Mouse (Mus musculus): ENCODE results near the gene Trio. TPM values are rescaled to one million over a fixed set of nuclear protein-coding genes. Genes with fewer than 3 reads are reported as not detected.
"Not testable (repeated sequence)": the region's sequence is repeated elsewhere in the genome, so short reads cannot be mapped to it uniquely, and the experiment has no call there.

Gene Trio
- polyA plus RNA-seq, 1 experiment, result 12.0 TPM

GRCm38 (mm10) chr15:27864397-27864796 lies 161.3 kb downstream of the Trio start:
- no peak for DNase-seq (ENCODE audit: low read depth, low spot score)

GRCm38 (mm10) chr15:27862949-27863348 lies 162.7 kb downstream of the Trio start:
- WGBS, result 83% methylated on average over 11 of the region's 11 CpGs

More at GRCm38 (mm10) chr15:27864397-27864796, 161.3 kb downstream of the Trio start:
- 84% methylated on average over 6 of the region's 6 CpGs for WGBS

DNA sequence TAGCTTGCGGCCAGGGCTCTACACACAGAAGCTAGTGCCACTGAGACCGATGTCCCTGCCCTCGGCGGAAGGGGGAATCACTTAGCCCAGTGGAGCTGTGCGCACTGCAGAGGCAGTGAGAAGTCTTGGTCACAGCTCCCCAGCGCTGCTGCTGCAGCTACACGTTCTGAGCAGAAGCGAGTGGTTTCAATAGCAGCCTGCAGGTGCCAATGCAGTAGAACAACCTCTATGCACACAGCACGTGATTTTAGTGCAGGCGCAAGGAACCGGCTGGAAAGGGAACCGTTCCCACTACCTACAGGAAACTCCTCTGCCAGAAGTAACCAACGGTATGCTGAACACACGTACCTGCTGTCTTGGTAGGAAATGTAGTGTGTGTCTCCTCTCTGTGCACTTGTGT lies 165.2 kb downstream of the Trio start:
- 91% methylated on average over 14 of the region's 14 CpGs for WGBS
- no peak for DNase-seq (ENCODE audit: low read depth, low spot score)

More at GRCm38 (mm10) chr15:27862949-27863348, 162.7 kb downstream of the Trio start:
- DNase-seq (ENCODE audit: low read depth, low spot score), result no peak

DNA sequence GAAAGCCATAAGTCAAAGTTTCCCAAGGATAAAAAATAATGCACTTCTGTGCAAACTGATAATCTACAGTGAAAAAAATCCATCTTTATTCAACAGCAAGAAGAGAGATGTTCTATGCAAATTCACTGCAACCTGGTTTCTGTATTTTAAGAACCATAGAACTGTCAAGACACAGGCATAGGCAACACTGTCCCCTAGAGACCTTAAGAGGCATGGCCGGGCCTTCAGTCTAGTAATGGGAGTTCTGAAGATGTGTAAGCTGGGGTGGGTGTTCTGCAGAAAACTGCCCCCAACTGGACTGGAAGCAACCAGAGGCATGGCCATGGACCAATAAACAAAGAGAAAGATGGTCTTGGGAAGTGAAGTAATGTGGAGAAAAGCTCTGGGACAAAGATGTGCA lies 166.1 kb downstream of the Trio start:
- DNase-seq (ENCODE audit: low read depth, low spot score), result no peak
- 71% methylated on average over 1 of the region's 1 CpGs for WGBS

GRCm38 (mm10) chr15:27859115-27859514 lies 166.5 kb downstream of the Trio start:
- 77% methylated on average over 6 of the region's 6 CpGs for WGBS
- no peak for DNase-seq (ENCODE audit: low read depth, low spot score)

DNA sequence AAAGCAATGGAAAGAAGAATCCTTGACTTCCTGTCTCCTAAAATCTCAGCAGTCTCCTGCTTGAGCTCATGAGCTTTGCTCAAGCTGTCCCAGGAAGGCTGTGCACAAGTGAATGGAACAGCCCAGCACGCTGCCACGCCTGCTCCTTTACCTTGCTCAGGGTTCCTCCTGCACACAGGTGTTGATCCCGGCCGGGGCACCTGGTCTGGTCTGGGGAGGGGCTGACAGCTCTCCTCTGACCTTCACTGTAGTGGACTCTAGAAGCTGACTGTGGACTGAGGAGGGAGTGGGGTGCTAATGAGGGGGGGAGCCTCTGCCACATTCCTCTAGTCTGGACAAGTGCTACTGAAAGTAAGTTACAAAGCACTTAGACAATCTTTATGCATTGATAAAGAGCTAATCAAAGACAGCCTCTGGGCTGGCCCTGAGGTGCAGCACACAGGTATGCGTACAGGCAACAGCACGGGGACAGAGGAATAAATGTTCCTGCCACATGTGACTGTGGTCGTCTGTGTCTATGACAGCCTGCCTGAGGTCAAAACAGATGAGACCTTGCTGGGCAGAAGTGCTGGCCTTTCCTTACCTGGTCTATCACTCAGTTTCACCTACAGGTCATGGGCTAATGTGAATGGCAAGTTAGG lies 167.3 kb downstream of the Trio start:
- no peak for DNase-seq (ENCODE audit: low read depth, low spot score)
- WGBS, result 53% methylated on average over 7 of the region's 7 CpGs

DNA sequence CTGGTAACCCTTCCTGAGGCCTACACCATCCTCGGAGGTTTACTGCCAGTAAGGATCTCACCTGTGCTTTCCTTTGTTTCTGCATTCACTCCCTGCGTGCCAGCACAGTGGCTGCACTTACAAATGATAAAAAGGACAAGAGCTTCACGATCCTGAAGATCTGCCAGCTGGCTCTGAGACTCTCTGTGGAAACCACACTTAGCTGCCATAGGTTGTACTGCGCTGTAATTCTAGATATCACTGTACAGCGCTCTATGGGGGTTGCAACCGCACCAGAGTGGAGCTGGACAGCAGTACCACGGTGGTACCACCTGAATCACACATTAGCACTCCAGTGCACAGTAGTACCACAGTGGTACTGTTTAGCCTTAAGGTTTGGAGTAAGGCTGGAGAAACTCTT lies 168.4 kb downstream of the Trio start:
- DNase-seq (ENCODE audit: low read depth, low spot score), result no peak
- 80% methylated on average over 7 of the region's 7 CpGs for whole genome bisulfite sequencing

- WGBS, result 69% methylated on average over 29 of the region's 29 CpGs
- no peak for DNase-seq (ENCODE audit: low read depth, low spot score)
These were observed 169.4 kb downstream of the Trio start for GRCm38 (mm10) chr15:27856050-27856787.

DNA sequence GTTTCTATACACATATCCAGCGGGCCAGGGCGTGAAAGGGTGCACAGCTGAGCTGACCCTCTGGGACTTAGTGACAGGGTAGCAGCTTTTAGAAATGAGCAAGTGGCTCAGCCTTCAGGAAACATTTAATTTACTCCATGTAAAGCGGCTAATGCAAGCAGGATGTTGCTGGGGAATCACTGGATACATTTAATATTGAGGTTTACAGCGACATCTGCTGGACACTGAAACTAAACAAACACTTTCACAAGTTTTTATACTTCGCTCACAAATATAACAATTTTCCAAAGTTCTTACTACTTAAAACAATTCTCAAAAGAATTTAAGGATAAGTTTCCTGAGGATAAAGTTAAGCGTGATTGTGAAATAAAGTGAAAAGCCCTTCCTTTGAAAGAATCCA lies 174.3 kb downstream of the Trio start:
- no peak for DNase-seq (ENCODE audit: low read depth, low spot score)
- WGBS, result 78% methylated on average over 6 of the region's 6 CpGs

DNA sequence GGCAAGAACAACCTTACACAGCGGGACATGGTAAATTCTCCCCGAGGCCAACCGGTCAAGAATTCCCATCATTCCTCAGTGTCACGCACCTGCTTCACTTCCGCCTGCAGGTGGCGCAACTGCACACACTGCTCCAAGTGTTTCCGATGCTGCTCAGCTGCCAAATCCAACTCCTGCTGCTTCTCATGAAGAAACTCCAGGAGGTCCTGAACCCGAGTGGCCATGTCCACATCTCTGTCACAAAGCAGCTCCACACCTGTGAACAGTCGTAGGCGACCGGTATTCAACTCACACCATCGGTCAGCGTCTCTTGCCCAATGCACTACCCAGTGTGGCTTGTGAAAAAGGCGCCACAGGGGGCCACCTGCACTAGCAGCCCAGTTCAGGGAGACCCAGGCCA lies 174.7 kb downstream of the Trio start:
- DNase-seq (ENCODE audit: low read depth, low spot score), result peak; percentile 4
- 88% methylated on average over 14 of the region's 14 CpGs for WGBS

DNA sequence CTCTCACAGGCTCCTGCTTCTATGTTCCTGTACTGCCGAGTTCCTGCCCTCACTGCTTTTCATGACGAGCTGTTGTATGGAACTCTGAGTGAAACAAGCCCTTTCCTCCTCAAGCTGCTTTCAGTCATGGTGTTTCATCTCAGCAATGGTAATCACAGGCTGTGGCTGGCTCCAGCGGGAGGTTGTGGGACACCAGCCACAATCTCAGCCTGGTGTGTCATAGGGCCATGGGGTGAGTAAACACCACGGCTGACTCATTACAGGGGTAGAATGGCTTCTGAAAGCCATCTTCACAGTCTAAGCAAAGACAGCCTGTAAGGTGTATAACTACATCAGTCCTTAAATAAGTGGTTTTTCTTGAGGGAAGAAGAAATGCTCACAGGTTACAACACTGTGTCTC lies 175.7 kb downstream of the Trio start:
- DNase-seq (ENCODE audit: low read depth, low spot score), result no peak
- WGBS, result 79% methylated on average over 4 of the region's 4 CpGs

GRCm38 (mm10) chr15:27841696-27842095 lies 184.0 kb downstream of the Trio start:
- WGBS, result 90% methylated on average over 15 of the region's 15 CpGs
- no peak for DNase-seq (ENCODE audit: low read depth, low spot score)

DNA sequence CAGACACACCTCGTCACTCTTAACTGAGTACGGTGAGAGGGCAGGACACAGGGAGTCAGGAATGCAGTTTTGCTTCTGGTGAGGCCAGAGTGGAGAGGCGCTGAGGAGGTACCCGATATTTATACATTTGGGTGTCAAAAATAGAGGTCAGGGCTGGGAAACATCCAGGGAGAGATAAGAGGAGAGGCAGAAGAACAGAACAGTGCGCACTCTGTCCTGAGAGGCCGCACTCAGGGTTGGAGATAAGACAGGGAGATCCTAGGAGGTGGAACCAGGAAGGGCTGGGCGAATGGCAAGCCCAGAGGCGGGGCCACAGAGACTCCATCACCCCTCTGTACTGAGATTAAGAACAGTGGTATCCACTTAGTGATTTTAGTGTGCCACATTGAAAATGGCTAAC lies 185.1 kb downstream of the Trio start:
- WGBS, result 74% methylated on average over 8 of the region's 8 CpGs
- no peak for DNase-seq (ENCODE audit: low read depth, low spot score)

DNA sequence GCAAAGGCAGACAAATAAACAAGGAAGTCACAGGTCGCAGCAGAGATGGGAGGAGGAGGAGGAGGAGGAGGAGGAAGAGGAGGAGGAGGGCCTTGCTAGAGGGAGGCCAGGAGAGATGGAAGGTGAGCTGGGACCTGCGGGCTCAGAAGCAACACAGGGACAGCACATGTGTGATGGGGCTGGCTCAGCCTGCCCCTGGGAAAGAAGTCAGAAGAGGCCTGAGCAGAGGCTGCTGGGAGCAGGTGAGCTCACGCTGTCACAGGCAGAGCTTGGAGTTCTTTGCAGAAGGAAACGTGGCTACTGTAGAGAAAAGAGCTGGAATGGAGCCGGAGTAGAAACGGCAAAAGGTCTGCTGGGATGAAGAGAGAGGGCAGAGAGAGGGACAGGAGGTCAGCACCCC lies 185.5 kb downstream of the Trio start:
- DNase-seq (ENCODE audit: low read depth, low spot score), result no peak
- WGBS, result 65% methylated on average over 6 of the region's 6 CpGs

- no peak for DNase-seq (ENCODE audit: low read depth, low spot score)
- WGBS, result 90% methylated on average over 6 of the region's 6 CpGs
These were observed 194.0 kb downstream of the Trio start for GRCm38 (mm10) chr15:27831646-27832045.

- not testable (repeated sequence) for DNase-seq (ENCODE audit: low read depth, low spot score)
- WGBS, result 74% methylated on average over 3 of the region's 3 CpGs
These were observed 197.8 kb downstream of the Trio start for GRCm38 (mm10) chr15:27827871-27828270.

GRCm38 (mm10) chr15:27826886-27827285 lies 198.8 kb downstream of the Trio start:
- 88% methylated on average over 4 of the region's 4 CpGs for WGBS
- no peak for DNase-seq (ENCODE audit: low read depth, low spot score)

DNA sequence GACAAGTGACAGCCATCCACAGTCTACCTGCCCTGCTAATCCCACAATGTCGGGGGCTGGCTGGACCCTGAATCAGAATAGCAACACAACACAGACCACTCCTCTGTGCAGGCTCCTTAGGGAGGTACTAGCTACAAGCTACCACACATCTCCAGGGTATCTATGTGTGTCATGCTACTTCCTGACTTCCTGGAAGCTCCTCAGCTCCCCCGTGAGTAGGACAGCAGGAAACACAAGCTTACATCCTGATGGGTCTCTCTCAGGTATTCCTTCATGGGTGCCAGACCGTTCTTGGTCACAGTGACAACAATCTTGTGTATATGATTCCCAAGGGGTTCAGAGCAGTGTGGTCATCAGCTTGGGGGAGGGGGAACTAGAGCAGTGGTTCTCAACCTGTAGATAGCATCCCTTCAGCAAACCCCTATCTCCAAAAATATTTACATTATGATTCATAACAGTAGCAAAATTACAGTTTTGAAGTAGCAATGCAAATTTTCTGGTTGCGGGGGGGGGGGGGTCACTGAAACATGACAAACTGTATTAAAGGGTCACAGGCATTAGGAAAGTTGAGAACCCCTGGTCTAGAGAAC lies 199.5 kb downstream of the Trio start:
- WGBS, result 75% methylated on average over 4 of the region's 4 CpGs
- no peak for DNase-seq (ENCODE audit: low read depth, low spot score)

- WGBS, result 94% methylated on average over 12 of the region's 12 CpGs
- no peak for DNase-seq (ENCODE audit: low read depth, low spot score)
These were observed 200.3 kb downstream of the Trio start for GRCm38 (mm10) chr15:27825390-27825789.

DNA sequence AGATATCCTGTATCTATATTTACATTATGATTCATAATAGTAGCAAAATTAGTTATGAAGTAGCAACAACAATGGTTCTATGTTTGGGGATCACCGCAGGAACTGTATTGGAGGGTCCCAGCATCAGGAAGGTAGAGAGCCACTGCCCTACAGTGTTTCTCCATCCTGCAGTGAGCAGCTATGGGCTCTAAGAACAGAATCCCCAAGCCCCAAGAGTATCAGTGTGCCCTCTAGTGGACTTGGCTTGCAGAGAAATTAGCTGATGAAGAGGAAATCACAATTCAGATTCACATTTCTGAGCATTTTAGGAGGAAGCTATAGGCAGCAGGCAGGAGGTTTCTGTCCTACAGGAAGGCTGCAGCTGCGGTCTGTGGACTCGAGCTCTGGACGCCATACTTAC lies 202.1 kb downstream of the Trio start:
- DNase-seq (ENCODE audit: low read depth, low spot score), result no peak
- 82% methylated on average over 4 of the region's 4 CpGs for WGBS

DNA sequence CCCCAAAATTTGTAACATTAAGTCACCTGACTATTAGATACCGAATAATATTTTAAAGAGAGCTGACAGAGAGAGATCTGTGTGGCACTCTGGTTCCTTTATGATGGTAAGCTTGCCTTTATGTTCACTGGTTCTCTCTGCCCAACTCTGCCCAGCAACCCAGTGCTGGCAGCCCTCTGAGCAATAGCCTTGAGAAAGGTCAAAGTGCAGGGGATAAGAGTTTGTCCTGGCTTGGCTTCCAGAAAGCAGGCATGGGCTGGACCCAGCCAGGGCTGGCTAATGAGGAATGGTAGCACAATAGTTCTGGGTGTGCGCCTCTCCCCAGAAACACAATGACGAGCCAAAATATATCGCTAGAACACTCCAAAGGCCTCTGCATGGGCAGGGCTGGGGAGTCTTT lies 203.2 kb downstream of the Trio start:
- 81% methylated on average over 4 of the region's 4 CpGs for WGBS
- no peak for DNase-seq (ENCODE audit: low read depth, low spot score)

Data from large intestine, adult 2 months (tissue).